Mouse (Mus musculus): ENCODE data around the gene Sfswap.

Gene Sfswap

GRCm38 (mm10) chr5:129559283-129559682 lies 58.3 kb downstream of the Sfswap start:
- POLR2A ChIA-PET, result interaction anchor here in 1 of 4 experiments (0.8 kb wide), 1 partner anchor 44 kb away, joined by 3 read pairs; no protein-coding TSS in a partner anchor
- CTCF ChIA-PET, result no interaction called here

- CTCF ChIA-PET, result no interaction called here
Measured at GRCm38 (mm10) chr5:129562342-129562741, 61.3 kb downstream of the Sfswap start.

GRCm38 (mm10) chr5:129568596-129568995 lies 67.6 kb downstream of the Sfswap start:
- ChIA-PET POLR2A (interaction anchor here in 1 of 4 experiments (1.0 to 1.2 kb wide), 3 partner anchors 9 to 47 kb away, joined by 3 read pairs; no protein-coding TSS in a partner anchor), CTCF (interaction anchor here in 1 of 4 experiments (1.2 kb wide), 1 partner anchor 17 kb away, joined by 5 read pairs; no protein-coding TSS in a partner anchor)

More at GRCm38 (mm10) chr5:129562342-129562741, 61.3 kb downstream of the Sfswap start:
- POLR2A ChIA-PET, result interaction anchor here in 1 of 4 experiments (0.6 kb wide), 1 partner anchor 179 kb away, joined by 3 read pairs; no protein-coding TSS in a partner anchor

GRCm38 (mm10) chr5:129578201-129578600 lies 77.2 kb downstream of the Sfswap start:
- ChIA-PET CTCF (interaction anchor here in 1 of 4 experiments (0.7 kb wide), 1 partner anchor 8 kb away, joined by 4 read pairs; no protein-coding TSS in a partner anchor), POLR2A (interaction anchor here in 2 of 4 experiments (0.6 to 1.0 kb wide), 2 partner anchors 10 to 408 kb away, joined by 3 to 4 read pairs; no protein-coding TSS in a partner anchor)

- ChIA-PET CTCF (interaction anchor here in 3 of 4 experiments (0.5 to 1.2 kb wide), 5 partner anchors 14 to 394 kb away, joined by 3 to 4 read pairs (median 3); no protein-coding TSS in a partner anchor), POLR2A (interaction anchor here in 3 of 4 experiments (0.7 to 1.3 kb wide), 5 partner anchors 8 to 555 kb away, joined by 3 to 4 read pairs (median 3); no protein-coding TSS in a partner anchor)
Measured at GRCm38 (mm10) chr5:129580046-129580445, 79.0 kb downstream of the Sfswap start.

- CTCF ChIA-PET, result interaction anchor here in 3 of 4 experiments (0.7 to 1.2 kb wide), 4 partner anchors 14 to 394 kb away, joined by 3 to 4 read pairs (median 4); no protein-coding TSS in a partner anchor
- POLR2A ChIA-PET, result interaction anchor here in 3 of 4 experiments (0.7 to 1.3 kb wide), 5 partner anchors 9 to 556 kb away, joined by 3 to 4 read pairs (median 3); no protein-coding TSS in a partner anchor
Measured at GRCm38 (mm10) chr5:129580572-129580971, 79.6 kb downstream of the Sfswap start.

- ChIA-PET POLR2A (interaction anchor here in 3 of 4 experiments (1.1 to 1.3 kb wide), 3 partner anchors 9 to 556 kb away, joined by 3 to 4 read pairs (median 3); no protein-coding TSS in a partner anchor), CTCF (no interaction called here)
Measured at GRCm38 (mm10) chr5:129581015-129581414, 80.0 kb downstream of the Sfswap start.

- CTCF ChIA-PET, result interaction anchor here in 3 of 4 experiments (1.0 to 2.3 kb wide), 9 partner anchors 9 to 422 kb away, joined by 3 to 10 read pairs (median 3); no protein-coding TSS in a partner anchor
- POLR2A ChIA-PET, result interaction anchor here (0.5 to 1.7 kb wide), 9 partner anchors 18 to 553 kb away, joined by 3 to 5 read pairs (median 4); partner anchors contain the start of gene Sfswap (in 1 of the 4)
Measured at GRCm38 (mm10) chr5:129583331-129583730, 82.3 kb downstream of the Sfswap start.

GRCm38 (mm10) chr5:129583761-129584582 lies 83.0 kb downstream of the Sfswap start, which contains the start of gene Mmp17:
Gene Mmp17, plus strand, starts transcription at chr5:129584169.
- ChIA-PET CTCF (interaction anchor here (0.5 to 2.3 kb wide), 30 partner anchors 10 to 532 kb away, joined by 3 to 10 read pairs (median 4); no protein-coding TSS in a partner anchor), POLR2A (interaction anchor here (0.5 to 1.7 kb wide), 25 partner anchors 10 to 565 kb away, joined by 3 to 5 read pairs (median 3); partner anchors contain the start of genes Psph (in 1 of the 4), Ran (in 1 of the 4) and Sfswap (in 1 of the 4))

GRCm38 (mm10) chr5:129584583-129585541 lies 83.8 kb downstream of the Sfswap start:
- ChIA-PET POLR2A (interaction anchor here in 3 of 4 experiments (0.5 to 1.8 kb wide), 30 partner anchors 9 to 566 kb away, joined by 3 to 6 read pairs (median 3); partner anchors contain the start of genes Chchd2 (in 1 of the 3), Psph (in 1 of the 3), Ran (in 1 of the 3) and Sfswap (in 1 of the 3)), CTCF (interaction anchor here (0.5 to 2.3 kb wide), 38 partner anchors 9 to 946 kb away, joined by 3 to 14 read pairs (median 4); partner anchors contain the start of gene Nipsnap2 (in 2 of the 4))

- POLR2A ChIA-PET, result interaction anchor here in 3 of 4 experiments (0.5 to 1.8 kb wide), 23 partner anchors 9 to 523 kb away, joined by 3 to 9 read pairs (median 3); partner anchors contain the start of gene Chchd2 (in 2 of the 3)
- CTCF ChIA-PET, result interaction anchor here (0.5 to 2.0 kb wide), 97 partner anchors 8 to 1853 kb away, joined by 3 to 14 read pairs (median 4); partner anchors contain the start of genes Nipsnap2 (in 2 of the 4), Chchd2 (in 1 of the 4) and Sumf2 (in 1 of the 4)
Measured at GRCm38 (mm10) chr5:129586016-129586415, 85.0 kb downstream of the Sfswap start.

GRCm38 (mm10) chr5:129586471-129586870 lies 85.5 kb downstream of the Sfswap start:
- POLR2A ChIA-PET, result interaction anchor here in 3 of 4 experiments (0.5 to 1.8 kb wide), 17 partner anchors 11 to 523 kb away, joined by 3 to 9 read pairs (median 3); partner anchors contain the start of gene Chchd2 (in 1 of the 3)
- CTCF ChIA-PET, result interaction anchor here (0.5 to 2.0 kb wide), 88 partner anchors 8 to 587 kb away, joined by 3 to 14 read pairs (median 4); partner anchors contain the start of genes Nipsnap2 (in 2 of the 4) and Chchd2 (in 1 of the 4)

- ChIA-PET POLR2A (interaction anchor here in 2 of 4 experiments (0.5 to 2.2 kb wide), 6 partner anchors 11 to 1926 kb away, joined by 3 to 5 read pairs (median 3); partner anchors contain the start of gene Sumf2 (in 1 of the 2)), CTCF (interaction anchor here in 3 of 4 experiments (0.7 to 2.9 kb wide), 4 partner anchors 11 to 430 kb away, joined by 3 to 13 read pairs (median 6); no protein-coding TSS in a partner anchor)
Measured at GRCm38 (mm10) chr5:129590915-129591314, 89.9 kb downstream of the Sfswap start.

GRCm38 (mm10) chr5:129594116-129595114 lies 93.4 kb downstream of the Sfswap start:
- ChIA-PET CTCF (interaction anchor here (0.6 to 1.5 kb wide), 15 partner anchors 8 to 884 kb away, joined by 3 to 12 read pairs (median 3); partner anchors contain the start of genes Mmp17 (in 1 of the 4) and Nipsnap2 (in 1 of the 4)), POLR2A (interaction anchor here in 2 of 4 experiments (0.6 to 1.3 kb wide), 4 partner anchors 9 to 595 kb away, joined by 3 to 5 read pairs (median 3); no protein-coding TSS in a partner anchor)

GRCm38 (mm10) chr5:129602071-129602487 lies 101.1 kb downstream of the Sfswap start:
- CTCF ChIA-PET, result interaction anchor here (0.5 to 3.3 kb wide), 48 partner anchors 9 to 626 kb away, joined by 3 to 15 read pairs (median 4); partner anchors contain the start of genes Chchd2 (in 2 of the 4), Mmp17 (in 1 of the 4) and Nipsnap2 (in 1 of the 4)
- POLR2A ChIA-PET, result interaction anchor here in 3 of 4 experiments (0.6 to 1.7 kb wide), 5 partner anchors 9 to 381 kb away, joined by 3 to 8 read pairs (median 3); partner anchors contain the start of gene Chchd2 (in 1 of the 3)
